Mouse (Mus musculus) kidney, adult 2 months (tissue): ENCODE results near the gene Gm8369. TPM values are rescaled to one million over a fixed set of nuclear protein-coding genes. Genes with fewer than 3 reads are reported as not detected.
"Not testable (repeated sequence)": the region's sequence is repeated elsewhere in the genome, so short reads cannot be mapped to it uniquely, and the experiment has no call there.

Experiments
- DNase-seq: peaks from one replicate; pipeline ENCODE4 v3.0.0; 2021
- H3K27ac ChIP-seq: fragments of 200-500 bp; 2 replicates; pipeline ENCODE4 v1.5.1; 2012; ENCODE audit warnings: low read depth, low read length, control low read depth, inconsistent platforms; ENCODE audit not compliant: insufficient read depth
- H3K27me3 ChIP-seq: fragments of 200-500 bp; replicated peaks from 2 replicates; pipeline ENCODE4 v1.6.1; 2012; ENCODE audit warnings: mild to moderate bottlenecking, moderate library complexity, low read length, inconsistent platforms; ENCODE audit not compliant: control insufficient read depth, insufficient read depth
- H3K36me3 ChIP-seq: fragments of 200-500 bp; 2 replicates; pipeline ENCODE4 v1.6.1; 2012; ENCODE audit warnings: mild to moderate bottlenecking, moderate library complexity, low read length, inconsistent platforms; ENCODE audit not compliant: control insufficient read depth, insufficient read depth
- H3K4me1 ChIP-seq: fragments of 200-500 bp; 2 replicates; pipeline ENCODE4 v1.6.1; 2011; ENCODE audit warnings: low read length; ENCODE audit not compliant: control insufficient read depth, insufficient read depth
- H3K4me3 ChIP-seq: fragments of 200-500 bp; 2 replicates; pipeline ENCODE4 v1.5.1; 2011; ENCODE audit warnings: mild to moderate bottlenecking, low read depth, low read length, control low read depth; ENCODE audit not compliant: insufficient read depth
- CTCF ChIP-seq: fragments of 200-500 bp; conservative IDR thresholded peaks from 2 replicates; pipeline ENCODE4 v1.5.1; 2011; ENCODE audit warnings: low read depth, mild to moderate bottlenecking, control low read depth, low read length, moderate library complexity, mixed read lengths; ENCODE audit not compliant: insufficient read depth, insufficient read length
- POLR2A ChIP-seq: fragments of 200-500 bp; IDR thresholded peaks from one replicate; pipeline ENCODE4 v1.6.1; 2011; ENCODE audit warnings: low read depth, low read length, control low read depth
- WGBS: fragments of 180-500 bp; shearing (Covaris S2); methylation state at CpG from one replicate; pipeline ENCODE4 v1.1.7; 2018; 5-methylcytosine and 5-hydroxymethylcytosine counted together
- polyA plus RNA-seq: library from polyadenylated mRNA; depleted of rRNA; stranded (reverse); fragments of >200 nt; gene quantifications from 2 replicates; pipeline ENCODE4 v1.2.3, GENCODE M21; 2012

Gene Gm8369
- polyA plus RNA-seq, 1 experiment: 3.0 TPM

- TF ChIP-seq CTCF (no peak), POLR2A (no peak)
- no peak for DNase-seq
- H3K4me3 ChIP-seq: no peak within 1 kb of the TSS
- H3K4me1 ChIP-seq: no peaks in the 10 kb centered on the region
- no peaks in the 10 kb centered on the region for H3K27me3 ChIP-seq
- no peak within 1 kb of the TSS for H3K27ac ChIP-seq
- H3K36me3 ChIP-seq: no peaks in the 10 kb centered on the region
Observed at GRCm38 (mm10) chr19:11516246-11516645, 30.5 kb downstream of the Gm8369 start, which contains the start of gene Ms4a6b. TSS of gene Ms4a6b (plus strand) at chr19:11516512.

- no peaks in the 10 kb centered on the region for H3K27me3 ChIP-seq
- no peak overlapping the region for H3K4me3 ChIP-seq
- no peaks in the 10 kb centered on the region for H3K36me3 ChIP-seq
- no peak for DNase-seq
- WGBS: 66% methylated on average over 4 of the region's 4 CpGs
- H3K27ac ChIP-seq: no peak overlapping the region
- TF ChIP-seq POLR2A (no peak), CTCF (no peak)
- no peaks in the 10 kb centered on the region for H3K4me1 ChIP-seq
Observed at GRCm38 (mm10) chr19:11516845-11517244, 31.1 kb downstream of the Gm8369 start.

GRCm38 (mm10) chr19:11517373-11517772, 31.6 kb downstream of the Gm8369 start:
- DNase-seq: not testable (repeated sequence)

GRCm38 (mm10) chr19:11518356-11518755, 32.6 kb downstream of the Gm8369 start:
- H3K4me1 ChIP-seq, DNase-seq, H3K36me3 ChIP-seq, H3K4me3 ChIP-seq, H3K27ac ChIP-seq, H3K27me3 ChIP-seq: not testable (repeated sequence)
- 79% methylated on average over 2 of the region's 2 CpGs for WGBS

More at GRCm38 (mm10) chr19:11517373-11517772, 31.6 kb downstream of the Gm8369 start:
- H3K4me1 ChIP-seq, H3K36me3 ChIP-seq, H3K27me3 ChIP-seq, H3K27ac ChIP-seq, H3K4me3 ChIP-seq: not testable (repeated sequence)
- WGBS: 18% methylated on average over 1 of the region's 1 CpGs

- Histone ChIP-seq H3K36me3 (no peaks in the 10 kb centered on the region), H3K4me1 (no peaks in the 10 kb centered on the region), H3K27ac (no peak overlapping the region), H3K27me3 (no peaks in the 10 kb centered on the region), H3K4me3 (no peak overlapping the region)
- DNase-seq: no peak
- 83% methylated on average over 3 of the region's 3 CpGs for WGBS
- TF ChIP-seq POLR2A: no peak
- no peak for TF ChIP-seq CTCF
Observed at GRCm38 (mm10) chr19:11520146-11520545, 34.4 kb downstream of the Gm8369 start.

- Histone ChIP-seq H3K4me1 (no peaks in the 10 kb centered on the region), H3K27me3 (no peaks in the 10 kb centered on the region), H3K4me3 (no peak overlapping the region), H3K27ac (no peak overlapping the region), H3K36me3 (no peaks in the 10 kb centered on the region)
- no peak for TF ChIP-seq CTCF
- TF ChIP-seq POLR2A: no peak
- DNase-seq: no peak
- 83% methylated on average over 1 of the region's 1 CpGs for WGBS
Observed at GRCm38 (mm10) chr19:11533421-11533820, 47.7 kb downstream of the Gm8369 start.

GRCm38 (mm10) chr19:11533888-11534445, 48.2 kb downstream of the Gm8369 start:
- H3K4me1 ChIP-seq: no peaks in the 10 kb centered on the region
- 52% methylated on average over 2 of the region's 2 CpGs for WGBS
- no peaks in the 10 kb centered on the region for H3K36me3 ChIP-seq
- no peak for TF ChIP-seq CTCF
- no peak for TF ChIP-seq POLR2A
- H3K27ac ChIP-seq: no peak overlapping the region
- no peak for DNase-seq
- no peaks in the 10 kb centered on the region for H3K27me3 ChIP-seq
- H3K4me3 ChIP-seq: no peak overlapping the region

- H3K27me3 ChIP-seq: no peaks in the 10 kb centered on the region
- H3K4me3 ChIP-seq: no peak within 1 kb of the TSS
- no peak for TF ChIP-seq CTCF
- no peak for TF ChIP-seq POLR2A
- no peak for DNase-seq
- no peak within 1 kb of the TSS for H3K27ac ChIP-seq
- H3K4me1 ChIP-seq: no peaks in the 10 kb centered on the region
- 16% methylated on average over 7 of the region's 7 CpGs for WGBS
- no peaks in the 10 kb centered on the region for H3K36me3 ChIP-seq
Observed at GRCm38 (mm10) chr19:11536593-11536992, 50.9 kb downstream of the Gm8369 start, which contains the start of gene Ms4a4d. TSS of gene Ms4a4d (plus strand) at chr19:11536801.
